Mouse (Mus musculus): ENCODE measurements at regions not wholly inside any gene's neighbourhood (a gene's known extent, or its start where the extent isn't known, plus 50 kb on each side); places are given as distances from the start of the nearest gene placed in this dataset.

GRCm38 (mm10) chr3:8751356-8751755, 858.5 kb downstream of the Zfp704 start:
- no peak for DNase-seq

- DNase-seq: no peak
Observed at GRCm38 (mm10) chr3:8750858-8751257, 859.0 kb downstream of the Zfp704 start.

GRCm38 (mm10) chr3:8750162-8750561, 859.7 kb downstream of the Zfp704 start:
- no peak for DNase-seq

- DNase-seq: no peak
Observed at GRCm38 (mm10) chr3:8747201-8747600, 862.7 kb downstream of the Zfp704 start.

- no peak for DNase-seq
Observed at GRCm38 (mm10) chr3:8746677-8747076, 863.2 kb downstream of the Zfp704 start.

- DNase-seq: no peak
Observed at GRCm38 (mm10) chr3:8746037-8746436, 863.8 kb downstream of the Zfp704 start.

- no peak for DNase-seq
Observed at GRCm38 (mm10) chr3:8744857-8745256, 865.0 kb downstream of the Zfp704 start.

- no peak for DNase-seq
Observed at GRCm38 (mm10) chr3:8743650-8744049, 866.2 kb downstream of the Zfp704 start.

GRCm38 (mm10) chr3:8741266-8742023, 868.4 kb downstream of the Zfp704 start:
- DNase-seq: no peak

- DNase-seq: no peak
Observed at GRCm38 (mm10) chr3:8740710-8741109, 869.2 kb downstream of the Zfp704 start.

GRCm38 (mm10) chr3:8739299-8739698, 870.6 kb downstream of the Zfp704 start:
- no peak for DNase-seq

GRCm38 (mm10) chr3:8736239-8736953, 873.5 kb downstream of the Zfp704 start:
- no peak for DNase-seq

- DNase-seq: no peak
Observed at GRCm38 (mm10) chr3:8734096-8734495, 875.8 kb downstream of the Zfp704 start.

- DNase-seq: no peak
Observed at GRCm38 (mm10) chr3:8731398-8731797, 878.5 kb downstream of the Zfp704 start.

GRCm38 (mm10) chr3:8721628-8722594, 888.0 kb downstream of the Zfp704 start:
- no peak for DNase-seq

GRCm38 (mm10) chr3:8720586-8721100, 889.2 kb downstream of the Zfp704 start:
- peak in 1 of 2 experiments; percentile 24 for DNase-seq

- no peak for DNase-seq
Observed at GRCm38 (mm10) chr3:8718206-8718605, 891.7 kb downstream of the Zfp704 start.

GRCm38 (mm10) chr3:8717334-8717812, 892.5 kb downstream of the Zfp704 start:
- DNase-seq: peak; percentile 29 to 44
